Mouse (Mus musculus) limb, embryonic 13.5 days (tissue): Measurements from ENCODE around the gene Chrnb2. TPM values are rescaled to one million over a fixed set of nuclear protein-coding genes. Genes with fewer than 3 reads are reported as not detected.

ENCODE experiments used
- ATAC-seq: fragments of 200-750 bp; cut with Nextera tagmentation; 2 replicates; pipeline ENCODE4 v1.8.0; 2017; ENCODE audit warnings: low read depth, moderate number of reproducible peaks, moderate TSS enrichment; ENCODE audit not compliant: low FRiP score
- H3K27ac ChIP-seq: fragments of 300-500 bp; sonication (generic); 2 replicates; pipeline ENCODE4 v1.5.1; 2015; ENCODE audit warnings: inconsistent platforms, mild to moderate bottlenecking, moderate library complexity
- H3K27me3 ChIP-seq: fragments of 300-500 bp; sonication (generic); 2 replicates; pipeline ENCODE4 v1.6.1; 2015; ENCODE audit warnings: mild to moderate bottlenecking, inconsistent platforms
- H3K36me3 ChIP-seq: fragments of 300-500 bp; sonication (generic); 2 replicates; pipeline ENCODE4 v1.6.1; 2015; ENCODE audit warnings: inconsistent platforms, mild to moderate bottlenecking, moderate library complexity
- H3K4me1 ChIP-seq: fragments of 300-500 bp; sonication (generic); 2 replicates; pipeline ENCODE4 v1.6.1; 2015; ENCODE audit warnings: inconsistent platforms
- H3K4me2 ChIP-seq: fragments of 300-500 bp; sonication (generic); replicated peaks from 2 replicates; pipeline ENCODE4 v1.6.1; 2015; ENCODE audit warnings: inconsistent platforms, mild to moderate bottlenecking, moderate library complexity
- H3K4me3 ChIP-seq: fragments of 300-500 bp; sonication (generic); 2 replicates; pipeline ENCODE4 v1.5.1; 2015; ENCODE audit warnings: moderate library complexity, mild to moderate bottlenecking, inconsistent platforms
- H3K9ac ChIP-seq: fragments of 300-500 bp; sonication (generic); 2 replicates; pipeline ENCODE4 v1.6.1; 2015; ENCODE audit warnings: mild to moderate bottlenecking, inconsistent platforms
- H3K9me3 ChIP-seq: fragments of 300-500 bp; sonication (generic); 2 replicates; pipeline ENCODE4 v1.6.1; 2016; ENCODE audit warnings: inconsistent platforms
- WGBS: fragments of 180-500 bp; shearing (Covaris S2); methylation state at CpG from one replicate; pipeline ENCODE4 v1.1.7; 2015; 5-methylcytosine and 5-hydroxymethylcytosine counted together
- polyA plus RNA-seq: library from polyadenylated mRNA; unstranded; fragments of >200 nt; fragmentation: Nextera tagmentation; extraction: Ambion mirVana; gene quantifications from 2 replicates; pipeline ENCODE4 v1.2.1, GENCODE M21; 2015

Chrnb2 gene
- polyA plus RNA-seq, 1 experiment from 2014 or later, result 0.43 TPM

- H3K27me3 ChIP-seq, result no peaks in the 10 kb centered on the region
- peaks cover 29% of the 10 kb centered on the region for H3K36me3 ChIP-seq
- peaks cover 31% of the 10 kb centered on the region for H3K4me1 ChIP-seq
- peak overlapping the region; percentile 99 for H3K4me3 ChIP-seq
- peak; percentile 16; the same call in 1 of the 2 replicates for ATAC-seq
- peak overlapping the region; percentile 99 for H3K9ac ChIP-seq
- WGBS, result under 1% methylated on average over 27 of the region's 37 CpGs
- peak overlapping the region; percentile 97 for H3K27ac ChIP-seq
- peak overlapping the region; percentile 92 for H3K4me2 ChIP-seq
- no peaks in the 10 kb centered on the region for H3K9me3 ChIP-seq
These were observed 9.3 kb upstream of the Chrnb2 start for GRCm38 (mm10) chr3:89773740-89774211.

DNA sequence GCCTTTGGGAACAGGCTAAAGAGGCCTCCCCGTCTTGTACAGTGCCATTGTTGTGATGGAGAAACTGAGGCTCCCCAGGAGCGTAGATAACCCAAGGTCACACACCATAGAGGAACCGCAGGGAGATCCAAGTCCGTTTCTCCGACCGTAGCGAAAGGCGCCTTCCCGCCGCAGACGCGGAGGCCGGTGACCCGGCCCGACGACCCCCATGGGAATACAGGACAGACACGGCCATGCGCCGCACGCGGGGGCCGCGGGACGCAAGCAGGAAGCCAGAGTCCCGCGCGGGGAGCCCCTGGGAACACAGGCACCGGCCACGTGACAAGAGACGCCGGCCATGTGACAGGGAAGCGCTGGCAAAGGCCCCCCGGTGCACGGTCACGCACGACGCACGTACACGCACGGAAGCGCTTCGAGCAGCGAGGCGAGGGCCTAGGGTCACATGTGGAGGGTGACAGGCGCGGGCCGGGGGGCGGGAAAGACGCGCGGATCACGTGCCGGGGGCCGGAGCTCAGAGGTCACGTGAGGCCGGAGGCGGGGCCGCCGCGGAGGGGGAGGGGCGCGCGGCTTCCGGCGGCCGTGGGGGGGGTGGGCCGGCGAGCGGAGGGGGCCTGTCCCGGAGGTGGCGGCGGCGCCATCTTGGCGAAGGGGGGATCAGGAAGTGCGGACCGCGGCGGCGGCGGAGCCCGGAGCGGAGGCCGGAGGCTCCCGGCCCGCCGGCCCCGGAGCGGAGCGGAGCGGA lies 8.7 kb upstream of the Chrnb2 start, which contains the start of gene Ube2q1:
Gene Ube2q1 (plus strand): TSS at position 649 of the 742 bp plus-strand sequence.
- Histone ChIP-seq H3K9me3 (no peaks in the 10 kb centered on the region), H3K27ac (peak within 1 kb of the TSS; percentile 97), H3K27me3 (no peaks in the 10 kb centered on the region), H3K9ac (peak within 1 kb of the TSS; percentile 99), H3K4me2 (peak within 1 kb of the TSS; percentile 92), H3K4me3 (peak within 1 kb of the TSS; percentile 99), H3K36me3 (peaks cover 22% of the 10 kb centered on the region), H3K4me1 (peaks cover 31% of the 10 kb centered on the region)
- WGBS, result under 1% methylated on average over 64 of the region's 90 CpGs
- ATAC-seq, result peak; percentile 94

DNA sequence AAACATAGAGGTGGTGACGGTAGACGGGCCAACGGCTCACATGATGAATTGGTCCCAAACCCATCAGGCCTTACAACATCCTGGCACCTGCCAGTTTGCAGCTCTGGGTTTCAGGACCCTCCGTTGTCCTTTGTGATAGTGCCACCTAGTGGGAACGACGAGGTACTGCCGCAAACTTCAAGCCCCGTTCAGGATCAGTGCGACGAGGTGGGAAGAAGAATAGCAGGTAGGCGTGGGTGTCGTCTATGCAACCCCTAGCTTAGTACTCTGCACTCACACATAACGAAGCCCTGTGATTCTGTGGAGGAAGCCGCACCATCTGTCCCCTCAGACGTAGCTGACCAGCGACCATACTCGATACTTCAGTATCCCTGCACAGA lies 8.1 kb upstream of the Chrnb2 start:
- Histone ChIP-seq H3K9me3 (no peaks in the 10 kb centered on the region), H3K4me2 (peak overlapping the region; percentile 92), H3K4me1 (peaks cover 31% of the 10 kb centered on the region), H3K27me3 (no peaks in the 10 kb centered on the region), H3K36me3 (peaks cover 18% of the 10 kb centered on the region), H3K27ac (peak overlapping the region; percentile 97), H3K9ac (peak overlapping the region; percentile 99), H3K4me3 (peak overlapping the region; percentile 99)
- WGBS, result under 1% methylated on average over 17 of the region's 17 CpGs
- peak; percentile 74 for ATAC-seq

- no peak for ATAC-seq
- peaks cover 25% of the 10 kb centered on the region for H3K4me1 ChIP-seq
- no peaks in the 10 kb centered on the region for H3K36me3 ChIP-seq
- no peak overlapping the region for H3K27ac ChIP-seq
- no peak overlapping the region for H3K4me3 ChIP-seq
- H3K27me3 ChIP-seq, result peaks cover 3% of the 10 kb centered on the region; the same call in 1 of the 2 replicates
- H3K9me3 ChIP-seq, result no peaks in the 10 kb centered on the region
- 46% methylated on average over 2 of the region's 2 CpGs for WGBS
- no peak overlapping the region for H3K4me2 ChIP-seq
- H3K9ac ChIP-seq, result no peak overlapping the region
These were observed 6.1 kb upstream of the Chrnb2 start for GRCm38 (mm10) chr3:89770425-89771002.

DNA sequence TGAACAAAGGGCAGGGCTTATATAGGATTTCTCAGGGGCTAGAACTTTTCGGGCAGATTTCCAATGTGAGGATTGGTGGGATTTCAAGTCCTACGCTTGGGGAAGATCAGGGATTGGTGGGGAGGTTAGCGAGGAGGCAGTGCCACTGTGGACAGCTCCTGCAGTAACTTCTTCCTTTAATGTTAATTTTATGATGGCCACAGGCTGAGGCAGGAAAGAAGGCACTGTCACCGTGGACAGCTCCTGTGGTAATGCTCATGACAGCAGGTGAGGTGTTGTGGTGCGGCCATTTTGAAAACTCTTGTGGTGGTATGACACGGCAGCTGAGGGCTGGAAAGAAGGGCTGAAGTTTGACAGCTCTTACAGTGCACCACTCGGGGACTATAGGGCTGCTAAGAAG lies 5.2 kb upstream of the Chrnb2 start:
- no peaks in the 10 kb centered on the region for H3K36me3 ChIP-seq
- no peaks in the 10 kb centered on the region for H3K9me3 ChIP-seq
- H3K4me1 ChIP-seq, result peaks cover 16% of the 10 kb centered on the region
- H3K27me3 ChIP-seq, result peaks cover 12% of the 10 kb centered on the region; the same call in 1 of the 2 replicates
- no peak overlapping the region for H3K9ac ChIP-seq
- ATAC-seq, result no peak
- H3K4me2 ChIP-seq, result no peak overlapping the region
- no peak overlapping the region for H3K4me3 ChIP-seq
- no peak overlapping the region for H3K27ac ChIP-seq
- WGBS, result 71% methylated on average over 7 of the region's 7 CpGs

GRCm38 (mm10) chr3:89759786-89760185 lies 4.6 kb downstream of the Chrnb2 start:
- H3K36me3 ChIP-seq, result no peaks in the 10 kb centered on the region
- no peak for ATAC-seq
- H3K27me3 ChIP-seq, result peaks cover 20% of the 10 kb centered on the region
- peaks cover 8% of the 10 kb centered on the region for H3K4me1 ChIP-seq
- H3K4me2 ChIP-seq, result no peak overlapping the region
- no peak overlapping the region for H3K4me3 ChIP-seq
- H3K27ac ChIP-seq, result no peak overlapping the region
- H3K9ac ChIP-seq, result no peak overlapping the region
- no peaks in the 10 kb centered on the region for H3K9me3 ChIP-seq
- 59% methylated on average over 3 of the region's 3 CpGs for WGBS

- 77% methylated on average over 2 of the region's 2 CpGs for WGBS
- no peak for ATAC-seq
- H3K4me1 ChIP-seq, result no peaks in the 10 kb centered on the region
- H3K9me3 ChIP-seq, result no peaks in the 10 kb centered on the region
- no peak overlapping the region for H3K4me3 ChIP-seq
- no peak overlapping the region for H3K4me2 ChIP-seq
- no peak overlapping the region for H3K9ac ChIP-seq
- H3K27me3 ChIP-seq, result 0 out of 2 replicates have a peak, but pooled peaks cover 2% of the 10 kb centered on the region
- no peaks in the 10 kb centered on the region for H3K36me3 ChIP-seq
- no peak overlapping the region for H3K27ac ChIP-seq
These were observed 6.6 kb downstream of the Chrnb2 start for GRCm38 (mm10) chr3:89757851-89758250.

DNA sequence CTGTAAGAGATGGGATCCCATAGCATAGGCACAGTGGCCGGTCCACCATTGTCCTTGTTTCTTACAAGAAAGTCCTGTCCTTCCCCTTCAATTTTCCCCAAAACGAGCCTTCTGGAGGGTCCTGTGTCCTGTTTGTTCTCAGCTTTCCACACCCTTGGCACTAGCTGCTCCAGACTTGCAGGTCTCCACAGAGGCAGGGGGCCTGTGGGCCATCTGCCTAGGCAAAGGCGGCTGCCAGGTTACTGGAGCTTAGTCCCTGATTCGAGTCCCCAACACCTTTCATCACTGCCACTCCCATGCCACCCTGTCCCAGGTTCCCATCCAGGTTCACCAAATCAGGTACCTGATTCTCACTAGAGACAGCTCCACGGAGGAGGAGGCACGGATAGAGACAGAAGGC lies 9.1 kb downstream of the Chrnb2 start:
- peaks cover 21% of the 10 kb centered on the region for H3K36me3 ChIP-seq
- H3K4me2 ChIP-seq, result no peak overlapping the region
- no peak overlapping the region for H3K27ac ChIP-seq
- H3K4me1 ChIP-seq, result no peaks in the 10 kb centered on the region
- no peaks in the 10 kb centered on the region for H3K27me3 ChIP-seq
- H3K4me3 ChIP-seq, result no peak overlapping the region
- no peak overlapping the region for H3K9ac ChIP-seq
- 68% methylated on average over 6 of the region's 6 CpGs for WGBS
- no peak for ATAC-seq
- no peaks in the 10 kb centered on the region for H3K9me3 ChIP-seq

DNA sequence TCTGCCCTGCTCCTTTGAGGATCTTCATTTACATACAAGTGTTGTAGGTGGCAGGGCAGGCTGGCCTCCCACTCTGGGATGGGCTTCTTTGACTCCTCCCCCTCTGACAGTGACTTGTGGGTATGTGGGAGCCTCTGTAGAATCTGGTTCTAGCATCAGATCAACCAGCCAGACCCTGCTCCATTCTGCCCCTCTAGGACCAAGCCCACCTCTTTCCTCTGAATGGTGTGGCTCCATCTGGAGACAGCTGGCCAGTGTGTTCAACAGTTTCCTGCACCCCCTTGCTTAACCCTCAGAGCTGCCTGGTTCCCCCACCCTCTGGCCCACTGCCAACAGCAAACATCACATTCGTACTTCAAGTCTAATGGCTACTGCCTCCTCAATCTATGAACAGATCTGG lies 12.1 kb downstream of the Chrnb2 start:
- H3K36me3 ChIP-seq, result peaks cover 47% of the 10 kb centered on the region
- no peak overlapping the region for H3K4me2 ChIP-seq
- H3K4me3 ChIP-seq, result no peak overlapping the region
- WGBS, result 44% methylated on average over 1 of the region's 1 CpGs
- ATAC-seq, result no peak
- H3K27ac ChIP-seq, result no peak overlapping the region
- no peaks in the 10 kb centered on the region for H3K27me3 ChIP-seq
- no peak overlapping the region for H3K9ac ChIP-seq
- H3K9me3 ChIP-seq, result no peaks in the 10 kb centered on the region
- H3K4me1 ChIP-seq, result no peaks in the 10 kb centered on the region

GRCm38 (mm10) chr3:89738509-89738908 lies 25.9 kb downstream of the Chrnb2 start:
- no peak overlapping the region for H3K4me3 ChIP-seq
- 95% methylated on average over 6 of the region's 6 CpGs for WGBS
- no peaks in the 10 kb centered on the region for H3K27me3 ChIP-seq
- H3K4me2 ChIP-seq, result no peak overlapping the region
- peaks cover 83% of the 10 kb centered on the region for H3K36me3 ChIP-seq
- H3K9ac ChIP-seq, result no peak overlapping the region
- H3K4me1 ChIP-seq, result no peaks in the 10 kb centered on the region
- ATAC-seq, result no peak
- H3K27ac ChIP-seq, result no peak overlapping the region
- H3K9me3 ChIP-seq, result no peaks in the 10 kb centered on the region

DNA sequence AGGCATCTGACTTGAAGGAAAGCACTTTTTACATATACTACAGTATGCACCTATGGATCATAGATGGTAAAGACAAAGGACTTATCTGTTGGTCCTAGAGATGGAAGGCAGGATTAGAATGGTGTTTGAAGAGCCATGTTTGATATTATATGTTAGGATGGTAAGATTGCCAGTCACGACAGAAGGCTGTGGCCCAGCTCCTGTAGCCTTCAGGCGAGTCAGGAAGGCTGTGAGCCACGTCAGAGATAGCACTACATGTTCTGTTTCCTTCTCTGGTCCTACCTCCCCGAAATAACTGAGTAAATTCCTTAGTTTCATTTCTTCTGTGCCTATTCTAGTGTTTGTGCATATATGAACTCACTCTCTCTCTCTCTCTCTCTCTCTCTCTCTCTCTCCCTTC lies 32.3 kb downstream of the Chrnb2 start:
- peaks cover 15% of the 10 kb centered on the region for H3K4me1 ChIP-seq
- no peaks in the 10 kb centered on the region for H3K9me3 ChIP-seq
- H3K4me2 ChIP-seq, result no peak overlapping the region
- H3K9ac ChIP-seq, result no peak overlapping the region
- H3K4me3 ChIP-seq, result no peak overlapping the region
- no peak for ATAC-seq
- WGBS, result 86% methylated on average over 4 of the region's 4 CpGs
- H3K27me3 ChIP-seq, result no peaks in the 10 kb centered on the region
- H3K27ac ChIP-seq, result no peak overlapping the region
- H3K36me3 ChIP-seq, result peaks cover 24% of the 10 kb centered on the region
